Mouse (Mus musculus) T-helper 1 cell (primary cell): ENCODE measurements around the gene Tnik.

Source experiments
- in situ Hi-C: fragments of 300-600 bp; cut with MboI, MseI; formaldehyde crosslinking; loops from one replicate; pipeline ENCODE4 v1.15.1; 2025; ENCODE audit warnings: high pct_unique_total_duplicates

The Tnik gene

DNA sequence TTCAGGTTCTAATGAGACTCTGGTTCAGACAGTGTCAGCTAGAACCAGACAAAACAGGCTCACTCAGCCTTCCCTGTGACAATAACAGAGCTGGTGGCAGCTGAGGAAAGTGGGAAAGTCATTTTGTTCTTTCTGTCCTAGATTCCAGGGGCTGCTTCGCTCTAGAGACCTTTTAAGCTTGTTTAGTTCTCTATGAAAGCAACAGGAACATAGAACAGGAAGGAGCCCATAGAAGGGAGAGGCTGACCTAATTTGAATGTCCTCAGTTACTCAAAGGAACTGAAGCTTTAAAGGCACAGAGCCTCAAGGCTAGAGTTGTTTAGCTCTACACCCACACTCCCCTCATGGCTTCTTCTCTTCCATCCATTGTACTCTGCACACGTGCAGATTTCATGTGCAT, 142.4 kb downstream of the Tnik start:
- in situ Hi-C loops = no loop called here

DNA sequence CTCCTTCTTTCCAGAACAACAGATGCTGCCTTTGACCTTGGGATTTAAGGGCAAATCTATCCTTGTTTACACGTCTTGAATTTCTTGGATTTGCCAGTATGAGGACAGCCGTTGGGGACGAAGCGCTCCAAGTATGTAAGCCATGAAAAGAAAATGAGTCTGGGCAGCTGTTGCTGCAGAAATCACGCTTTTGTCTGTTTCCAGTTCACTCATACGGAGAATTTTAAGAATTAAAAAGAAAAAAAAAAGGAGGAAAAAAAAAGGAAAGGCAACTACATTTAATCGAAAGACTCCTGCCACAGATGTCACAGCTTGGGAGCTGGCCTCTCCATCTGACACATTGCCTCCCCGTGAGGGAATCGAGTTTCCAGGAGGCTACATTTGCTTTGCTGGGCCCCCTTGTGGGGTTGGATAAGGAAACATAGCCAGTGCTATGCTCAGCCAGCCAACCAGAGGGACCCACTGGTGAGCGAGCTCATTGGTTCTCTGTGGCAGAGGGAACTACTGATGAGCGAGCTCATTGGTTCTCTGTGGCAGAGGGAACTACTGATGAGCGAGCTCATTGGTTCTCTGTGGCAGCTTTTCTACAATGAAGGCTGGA, 145.9 kb downstream of the Tnik start:
- in situ Hi-C loops = no loop called here

DNA sequence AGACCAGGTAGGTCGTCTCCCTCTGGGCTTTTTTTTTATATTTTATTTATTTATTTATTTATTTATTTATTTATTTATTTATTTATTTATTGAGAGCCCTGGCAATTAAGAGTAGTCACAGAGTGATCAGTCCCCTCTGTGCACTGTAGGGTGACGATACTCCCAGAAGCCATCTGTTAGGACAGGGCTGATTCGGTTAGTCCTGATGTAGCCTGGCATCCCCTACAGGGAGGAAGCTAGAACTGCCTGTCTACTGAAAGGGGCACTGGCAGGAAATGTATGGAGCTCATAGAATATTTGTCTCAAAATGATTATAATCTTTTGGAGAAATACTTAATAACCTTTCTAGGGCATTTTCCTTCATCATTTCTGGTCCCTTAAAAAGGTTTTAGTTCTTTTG, 147.3 kb downstream of the Tnik start:
- in situ Hi-C loops = no loop called here

DNA sequence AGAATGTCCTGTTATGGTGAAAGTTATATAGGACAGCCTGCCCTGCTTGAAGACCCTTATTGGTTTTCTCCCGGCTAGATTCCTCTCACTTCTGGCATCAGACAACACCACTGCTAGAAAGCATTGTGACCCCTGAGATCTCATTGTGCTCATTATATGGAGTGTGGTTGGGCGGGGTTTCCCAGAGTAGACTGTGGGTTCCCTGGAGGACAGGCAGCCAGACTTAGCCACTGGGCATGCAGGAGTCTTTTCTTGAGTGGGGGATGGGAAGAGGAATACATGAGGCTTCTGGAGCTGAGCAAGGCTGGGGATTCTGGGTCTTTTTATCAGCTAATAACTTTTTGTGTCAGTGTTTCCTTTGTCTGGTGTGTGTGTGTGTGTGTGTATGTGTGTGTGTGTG, 153.0 kb downstream of the Tnik start:
- in situ Hi-C loops = no loop called here

DNA sequence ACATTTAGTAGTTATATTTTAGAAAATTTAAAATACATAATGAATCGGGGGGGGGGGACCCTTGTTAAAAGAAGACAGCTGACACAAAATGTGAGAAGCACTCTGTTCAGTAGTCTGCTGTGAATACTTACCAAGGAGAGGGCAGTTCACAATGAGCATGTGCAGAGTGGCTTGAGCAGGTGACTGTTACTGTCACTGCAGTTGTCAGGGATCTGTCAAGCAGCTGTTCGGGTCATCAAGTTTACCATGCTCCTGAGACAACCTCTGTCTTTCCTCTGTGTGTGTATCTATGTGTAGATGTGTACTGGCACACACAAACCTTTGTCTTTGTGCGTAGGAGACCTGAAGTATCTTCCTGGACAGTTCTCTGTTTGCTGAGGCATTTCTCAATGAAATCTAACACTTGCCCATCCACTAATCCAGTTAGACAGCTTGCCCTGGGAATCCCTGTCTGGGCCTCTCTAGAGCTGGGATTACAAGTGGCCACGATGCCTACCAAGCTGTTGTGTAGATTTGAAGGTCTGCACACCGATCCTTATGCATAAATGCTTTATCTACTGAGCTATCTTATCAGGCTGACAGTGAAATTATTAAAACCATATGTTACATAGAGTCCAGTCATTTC, 154.2 kb downstream of the Tnik start:
- in situ Hi-C loops = no loop called here

DNA sequence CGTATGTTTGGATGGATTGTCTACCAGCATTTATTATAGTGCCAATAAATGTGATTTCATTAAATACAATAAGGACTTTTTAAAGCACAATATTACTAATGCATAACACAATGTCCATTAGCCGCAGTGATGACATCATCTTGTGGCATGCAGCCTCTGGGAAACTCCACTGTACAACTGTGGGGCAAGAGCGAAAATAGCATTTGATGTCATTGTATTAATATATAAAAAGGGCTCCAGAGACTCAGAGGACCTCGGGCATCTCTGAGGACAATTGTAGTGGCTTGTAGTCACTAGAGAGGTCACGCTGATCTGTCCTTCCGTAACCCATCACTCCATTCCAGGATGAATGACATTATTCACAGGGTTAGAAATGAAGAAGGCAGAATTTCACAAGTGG, 157.2 kb downstream of the Tnik start:
- in situ Hi-C loops = no loop called here

DNA sequence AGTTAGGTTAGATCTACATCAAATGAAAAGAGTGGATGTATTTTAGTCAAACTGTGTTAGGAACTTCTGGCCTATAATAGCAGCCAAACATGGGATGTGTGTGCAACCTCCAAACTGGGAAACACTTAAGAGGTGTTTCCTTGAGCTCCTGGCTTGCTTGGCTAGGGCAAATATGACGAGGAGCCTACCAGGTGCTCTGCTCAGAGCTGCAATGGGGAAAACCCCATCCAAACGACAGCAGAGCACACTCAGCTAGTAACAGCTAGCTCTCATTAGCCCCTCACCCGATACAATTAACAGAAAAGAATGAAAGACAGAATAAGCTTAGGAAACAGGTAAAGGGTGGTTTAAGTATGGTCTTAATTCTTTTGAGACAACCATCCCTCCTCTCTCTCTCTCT, 157.7 kb downstream of the Tnik start:
- in situ Hi-C loops = no loop called here

DNA sequence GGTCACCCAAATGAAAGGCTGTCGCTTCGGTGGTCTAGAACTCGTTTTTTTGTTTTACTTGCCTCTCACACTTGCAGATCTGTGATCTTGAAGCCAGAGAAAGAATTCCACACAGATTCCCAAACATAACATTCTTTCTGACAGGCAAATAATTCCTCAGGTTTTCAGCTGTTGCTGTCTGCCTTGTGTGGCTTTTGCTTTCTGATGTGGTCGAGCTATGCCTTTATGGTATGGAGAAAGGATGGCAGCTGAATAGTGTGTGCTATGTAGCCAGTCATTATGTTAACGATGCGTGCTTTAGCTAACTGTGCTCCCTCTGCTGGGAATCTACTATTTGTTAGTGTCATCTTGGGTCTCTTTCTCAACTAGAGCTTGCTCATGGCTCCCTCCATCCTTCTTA, 158.8 kb downstream of the Tnik start:
- in situ Hi-C loops = no loop called here

DNA sequence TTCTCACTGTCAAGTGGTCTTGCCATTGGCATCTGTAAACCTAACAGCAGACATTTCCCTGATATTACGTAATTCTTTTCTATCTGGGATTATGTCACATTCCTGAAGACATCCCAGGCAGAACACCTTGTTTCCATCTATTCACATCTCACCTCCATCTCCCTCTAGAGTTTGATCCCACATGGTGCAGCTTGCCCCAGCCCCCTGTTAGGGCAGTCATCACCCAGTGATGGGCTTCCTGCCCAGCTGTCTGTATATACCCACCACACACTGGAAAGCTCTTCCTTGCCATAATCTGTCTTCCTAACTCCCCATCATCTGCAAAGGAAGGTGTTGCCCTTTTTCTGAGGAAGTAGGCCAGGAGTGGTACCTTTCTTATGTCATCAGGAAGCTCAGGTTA, 159.2 kb downstream of the Tnik start:
- in situ Hi-C loops = no loop called here

DNA sequence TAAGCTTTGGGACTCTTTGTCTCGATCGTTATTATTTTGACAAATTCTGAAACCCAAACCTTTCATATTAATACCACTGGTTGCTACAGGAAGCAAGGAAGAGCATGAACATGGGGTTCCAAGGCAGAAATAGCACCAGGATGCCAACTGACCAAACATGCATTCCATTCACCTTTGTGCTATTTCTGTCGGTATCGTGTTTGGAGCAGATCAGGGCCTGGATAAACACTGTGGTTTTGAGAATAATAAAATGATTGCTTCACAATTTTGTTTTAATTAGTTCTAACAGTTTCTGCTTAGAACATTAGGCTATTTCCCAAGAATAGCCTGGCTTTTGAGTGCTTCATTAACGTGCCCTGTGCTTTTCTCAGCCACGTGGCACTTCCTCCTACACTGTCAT, 162.9 kb downstream of the Tnik start:
- in situ Hi-C loops = loop anchor here (25.0 kb wide), 1 partner anchor 536 kb away; no protein-coding TSS in a partner anchor

DNA sequence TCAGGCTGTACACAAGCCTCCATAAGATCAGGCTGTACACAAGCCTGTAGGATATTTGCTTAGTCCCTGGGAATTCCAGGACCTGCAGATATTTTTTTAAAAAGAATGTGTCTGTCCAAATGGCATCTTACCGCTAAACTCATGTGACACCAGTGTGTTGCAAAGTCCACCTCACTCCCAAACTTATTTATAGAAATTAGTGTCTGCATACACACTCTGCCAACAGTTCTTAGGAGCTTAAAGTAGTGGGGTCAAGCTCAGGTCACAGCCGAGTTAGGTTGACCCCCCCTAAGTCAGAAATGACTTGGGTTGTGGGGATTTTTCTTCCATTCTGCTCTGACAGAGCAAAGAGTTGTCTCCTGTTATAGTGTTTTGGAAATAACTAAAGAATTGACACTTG, 168.4 kb downstream of the Tnik start:
- in situ Hi-C loops = loop anchor here (25.0 kb wide), 1 partner anchor 531 kb away; no protein-coding TSS in a partner anchor

DNA sequence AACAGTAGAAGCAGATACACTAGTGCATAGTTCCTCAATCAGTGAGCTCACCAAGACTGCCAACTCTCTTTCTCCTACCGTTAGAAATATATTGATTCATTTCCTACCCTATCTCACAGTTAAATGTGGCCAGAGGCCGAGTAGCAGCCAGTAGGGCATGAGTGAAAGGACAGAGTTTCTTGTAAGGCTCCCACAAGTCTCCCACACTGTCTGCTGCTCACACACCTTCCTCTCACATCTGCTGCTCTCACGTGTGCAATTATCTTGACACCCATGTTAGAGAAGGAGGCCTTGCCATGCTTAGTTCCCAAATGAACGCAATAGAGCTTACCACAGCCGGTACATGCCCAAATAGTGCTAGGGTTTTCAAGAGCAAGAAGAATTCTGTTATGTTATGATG, 169.3 kb downstream of the Tnik start:
- in situ Hi-C loops = loop anchor here (25.0 kb wide), 1 partner anchor 530 kb away; no protein-coding TSS in a partner anchor

DNA sequence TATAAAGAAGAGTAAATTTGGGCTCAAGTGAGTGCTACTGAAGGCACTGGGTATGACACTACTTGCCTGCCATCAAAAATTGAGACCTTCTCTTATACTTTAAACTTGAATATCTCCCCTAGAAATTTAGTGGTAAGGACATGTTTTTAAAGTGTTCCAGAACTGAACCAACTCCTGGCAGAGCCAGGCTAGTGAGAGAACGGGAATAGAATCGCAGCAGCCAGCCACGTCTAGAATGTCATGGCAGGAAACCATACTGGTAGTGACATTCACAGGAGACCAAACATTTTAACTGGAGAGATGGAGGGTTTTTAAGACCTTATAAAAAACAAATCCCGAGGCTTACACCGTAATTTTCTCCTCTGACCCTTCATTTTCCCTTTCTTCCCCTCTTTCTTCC, 172.5 kb downstream of the Tnik start:
- in situ Hi-C loops = loop anchor here (25.0 kb wide), 1 partner anchor 527 kb away; no protein-coding TSS in a partner anchor

DNA sequence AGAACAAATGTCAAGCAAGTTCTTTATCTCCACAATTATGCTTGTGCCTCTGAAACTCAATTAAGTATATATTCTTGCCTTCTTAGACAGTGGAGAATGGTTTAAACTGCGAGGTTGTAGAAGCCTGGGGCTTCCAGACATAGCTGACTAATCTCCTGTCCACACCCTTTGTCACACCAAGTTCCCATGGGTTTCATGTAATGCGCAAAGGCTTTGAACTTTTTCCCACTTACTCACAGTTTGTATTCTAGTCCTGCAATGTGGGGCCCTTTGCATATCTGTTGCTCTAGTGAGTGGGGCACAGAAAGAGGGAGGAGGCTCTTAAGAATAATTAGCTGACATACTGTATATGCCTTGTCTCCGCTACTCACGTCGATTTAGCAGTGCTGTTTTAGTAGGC, 174.4 kb downstream of the Tnik start:
- in situ Hi-C loops = loop anchor here (25.0 kb wide), 1 partner anchor 525 kb away; no protein-coding TSS in a partner anchor

DNA sequence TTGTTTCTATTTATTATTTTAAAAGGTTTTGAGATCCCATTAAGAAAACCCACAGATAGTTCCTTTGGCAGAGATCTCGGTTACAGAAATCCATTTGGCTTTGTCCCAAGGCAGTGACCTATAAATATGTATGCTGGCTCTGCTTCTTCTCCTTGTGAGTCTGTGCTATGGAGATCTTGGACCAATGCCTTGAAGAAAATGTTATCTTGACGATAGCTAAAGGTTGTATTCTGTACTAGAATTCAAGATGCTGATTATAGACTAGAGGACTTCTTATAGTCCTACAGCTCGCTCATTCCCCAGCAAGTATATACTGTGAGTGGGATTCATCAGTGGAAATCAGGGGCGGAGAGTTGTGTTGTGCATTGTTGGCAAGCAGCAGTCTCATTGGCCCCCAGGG, 178.5 kb downstream of the Tnik start:
- in situ Hi-C loops = loop anchor here (25.0 kb wide), 1 partner anchor 521 kb away; no protein-coding TSS in a partner anchor

DNA sequence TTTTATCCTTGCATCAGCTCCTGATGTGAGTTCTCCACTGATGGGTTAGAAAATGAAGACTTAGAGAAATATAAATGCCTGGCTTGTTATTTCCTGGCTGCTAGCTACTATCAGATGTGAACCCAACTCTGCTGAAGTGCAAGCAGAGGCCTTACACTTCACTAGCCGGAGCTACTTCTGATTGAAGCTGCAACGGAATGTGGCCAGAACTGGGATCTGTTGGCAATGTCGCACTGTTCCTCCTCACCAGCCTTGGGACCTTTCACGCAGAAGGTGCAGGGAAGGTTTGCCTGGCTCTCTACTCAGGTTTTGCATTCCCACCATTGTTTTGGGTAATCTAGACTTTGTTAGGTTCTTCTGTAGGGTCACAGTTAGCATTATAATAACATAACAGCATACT, 179.1 kb downstream of the Tnik start:
- in situ Hi-C loops = loop anchor here (25.0 kb wide), 1 partner anchor 520 kb away; no protein-coding TSS in a partner anchor

DNA sequence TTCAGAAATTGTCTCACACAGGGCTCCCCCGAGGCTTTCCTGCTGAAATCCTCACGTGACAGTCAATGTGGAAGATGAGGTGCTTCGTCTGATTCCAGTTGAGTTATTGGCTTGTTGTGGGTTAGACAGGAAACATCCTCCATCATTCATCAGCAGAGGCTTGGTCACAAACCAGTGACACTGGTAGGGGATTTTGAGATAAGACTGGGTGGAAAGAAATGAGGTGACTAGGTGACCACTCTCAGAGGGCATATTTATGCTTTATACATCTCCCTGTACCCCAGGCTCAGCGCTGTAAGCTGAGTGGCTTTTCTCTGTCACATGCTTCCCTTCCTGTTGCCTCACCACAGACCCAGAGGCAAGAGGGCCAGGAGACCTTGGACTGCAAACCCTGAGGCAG, 184.9 kb downstream of the Tnik start:
- in situ Hi-C loops = loop anchor here (25.0 kb wide), 1 partner anchor 514 kb away; no protein-coding TSS in a partner anchor

DNA sequence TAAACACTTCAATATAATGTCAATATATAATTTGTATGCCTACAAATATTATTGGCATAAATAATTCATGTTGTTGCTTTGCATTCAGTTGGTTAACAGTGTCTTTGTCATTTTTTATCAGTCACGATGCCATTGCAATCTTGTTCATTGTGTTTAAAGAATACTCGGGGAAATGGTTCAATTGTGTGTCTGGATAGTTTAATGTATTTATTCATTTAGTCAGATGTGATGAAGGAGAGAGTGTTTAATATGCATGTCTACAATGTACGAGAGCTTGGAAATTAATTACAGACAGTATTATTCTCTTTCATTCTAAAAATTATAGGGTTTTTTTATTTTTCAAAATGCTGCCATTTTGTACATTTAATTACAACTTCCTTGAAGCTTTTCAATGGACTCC, 190.4 kb downstream of the Tnik start:
- in situ Hi-C loops = no loop called here

DNA sequence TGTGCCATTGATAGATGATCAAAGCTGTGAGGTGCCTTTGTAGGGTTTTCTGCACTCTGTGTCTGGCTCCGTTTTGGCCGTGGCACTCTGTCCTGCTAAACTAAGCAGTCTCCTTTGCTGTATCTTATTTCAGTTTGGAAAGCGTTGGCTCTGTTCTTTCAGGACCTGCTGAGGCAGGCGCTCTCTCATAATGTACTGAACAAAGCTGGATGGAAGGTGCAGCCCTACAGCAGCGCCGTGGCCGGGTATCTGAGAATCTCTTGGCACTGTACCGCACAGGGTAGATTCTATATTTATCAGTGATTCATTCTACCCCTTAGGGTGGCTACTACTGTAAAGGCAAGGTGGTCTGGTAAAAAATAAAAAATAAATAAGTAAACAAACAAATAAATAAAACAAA, 193.8 kb downstream of the Tnik start:
- in situ Hi-C loops = no loop called here

DNA sequence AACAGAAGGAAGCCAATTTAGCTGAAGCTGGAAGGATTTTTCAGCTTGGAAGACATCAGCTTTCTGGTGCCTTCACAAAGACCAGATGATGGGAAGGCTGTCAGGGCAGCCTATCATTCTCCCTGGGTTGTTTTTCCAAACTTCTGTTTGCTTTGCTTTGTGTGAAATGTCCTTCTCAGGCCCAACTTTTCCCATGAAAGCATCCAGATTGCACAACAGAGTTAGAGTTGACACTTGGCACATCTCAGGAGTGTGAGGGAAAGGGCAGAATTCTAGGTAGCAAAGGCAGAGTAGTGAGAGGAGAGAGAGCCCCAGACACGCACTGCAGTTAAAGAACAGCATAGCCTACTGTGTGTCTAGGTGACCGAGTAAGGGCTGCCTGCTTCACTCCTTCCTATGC, 194.5 kb downstream of the Tnik start:
- in situ Hi-C loops = no loop called here

DNA sequence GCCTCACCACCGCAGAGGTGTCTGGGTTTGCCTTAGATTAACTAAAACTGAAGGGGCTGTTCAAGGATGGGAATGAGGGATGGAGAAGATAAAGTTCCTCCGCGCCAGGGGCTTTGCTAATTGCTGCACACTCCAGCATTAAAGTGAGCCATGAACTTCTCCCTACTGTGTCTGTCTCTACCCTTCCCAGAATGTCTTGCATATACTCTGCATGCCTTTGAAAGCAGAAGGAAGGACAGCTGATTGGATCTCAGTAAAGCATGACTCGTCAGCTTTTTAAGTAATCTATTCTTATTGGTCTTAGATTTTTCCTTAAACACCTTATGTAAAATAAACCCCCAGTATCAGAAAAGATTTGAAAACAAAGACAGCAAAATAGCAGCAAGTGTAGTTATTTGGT, 203.7 kb downstream of the Tnik start:
- in situ Hi-C loops = no loop called here

DNA sequence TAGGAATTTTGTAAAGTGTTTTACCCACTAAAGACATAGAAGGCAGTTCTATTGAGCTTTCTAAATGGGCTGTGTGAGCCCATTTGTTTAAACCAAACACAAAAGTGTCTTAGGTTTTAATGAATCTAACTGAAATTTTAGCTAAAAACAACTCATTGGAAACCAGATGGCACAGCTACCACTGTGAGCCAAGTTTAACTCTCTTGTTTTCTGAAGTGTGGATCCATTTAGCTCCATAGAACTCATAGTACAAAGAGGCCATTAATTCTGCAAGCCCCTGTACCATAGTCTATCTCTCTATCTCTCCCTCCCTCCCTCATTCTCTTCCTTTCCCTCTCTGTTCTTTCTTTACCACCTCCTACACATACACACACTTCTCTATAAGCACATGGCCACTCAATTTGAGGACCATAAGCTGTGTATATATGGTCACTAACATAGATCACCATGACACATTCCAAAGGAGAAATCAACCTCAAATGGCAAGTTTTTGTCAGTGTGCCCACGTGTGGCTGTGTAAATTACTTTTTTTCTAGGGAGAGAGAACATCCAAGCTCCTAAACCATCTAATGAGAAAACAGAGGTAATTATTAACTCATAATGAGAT, 204.2 kb downstream of the Tnik start:
- in situ Hi-C loops = no loop called here

DNA sequence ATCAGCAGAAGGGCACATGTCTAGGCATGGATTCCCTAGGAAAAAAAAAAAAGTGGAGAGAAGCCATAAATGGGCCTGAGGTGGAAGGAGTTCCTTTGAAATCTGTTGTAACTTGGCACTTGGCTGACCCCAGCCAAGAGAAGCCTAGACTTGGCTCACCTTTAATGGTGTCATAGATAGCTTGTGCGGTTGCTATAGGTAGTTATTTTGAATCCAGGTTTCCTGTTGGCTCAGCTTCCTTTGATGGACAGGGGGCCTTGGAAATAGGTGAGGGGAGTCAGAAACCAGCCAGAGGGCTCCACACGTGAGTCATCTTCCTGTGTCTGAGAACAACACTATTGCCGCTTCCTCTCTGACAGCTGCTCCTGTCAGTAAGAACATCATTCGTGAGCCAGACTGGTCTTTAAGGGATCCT, 204.9 kb downstream of the Tnik start:
- in situ Hi-C loops = no loop called here
